Mouse (Mus musculus) CD4-positive, CD25-positive, alpha-beta regulatory T cell, adult 9 weeks (primary cell): ENCODE results near the gene Dnal4. TPM values are rescaled to one million over a fixed set of nuclear protein-coding genes. Genes with fewer than 3 reads are reported as not detected.

Experiments used
- polyA plus RNA-seq: library from polyadenylated mRNA; unstranded; fragments of 100-300 nt; shearing (Covaris generic); gene quantifications from one replicate; pipeline ENCODE4 v1.2.1, GENCODE M21; 2017

Dnal4 gene
- polyA plus RNA-seq = 20.3 TPM

DNA sequence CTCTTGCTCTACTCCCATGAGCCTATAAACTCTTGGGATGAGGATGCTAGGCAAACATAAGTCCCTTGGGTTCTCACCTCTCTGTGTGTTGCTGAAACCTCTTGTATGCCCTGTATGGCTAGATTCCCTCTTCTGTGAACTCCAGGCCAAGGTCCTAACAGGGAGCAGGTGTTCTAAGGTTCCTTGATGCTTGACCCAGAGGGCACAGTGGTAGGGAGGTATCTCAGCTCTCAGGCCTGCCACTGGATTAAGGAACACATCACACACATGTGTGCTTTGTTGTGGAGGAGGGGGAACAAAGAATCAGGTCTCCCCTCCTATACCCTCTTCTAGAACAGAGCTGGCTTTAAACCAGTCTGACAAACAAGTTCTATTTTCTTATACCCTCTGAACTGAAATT is at the start of gene Dnal4:
Gene Dnal4 (minus strand): TSS at position 101 of the 400 bp plus-strand sequence.

DNA sequence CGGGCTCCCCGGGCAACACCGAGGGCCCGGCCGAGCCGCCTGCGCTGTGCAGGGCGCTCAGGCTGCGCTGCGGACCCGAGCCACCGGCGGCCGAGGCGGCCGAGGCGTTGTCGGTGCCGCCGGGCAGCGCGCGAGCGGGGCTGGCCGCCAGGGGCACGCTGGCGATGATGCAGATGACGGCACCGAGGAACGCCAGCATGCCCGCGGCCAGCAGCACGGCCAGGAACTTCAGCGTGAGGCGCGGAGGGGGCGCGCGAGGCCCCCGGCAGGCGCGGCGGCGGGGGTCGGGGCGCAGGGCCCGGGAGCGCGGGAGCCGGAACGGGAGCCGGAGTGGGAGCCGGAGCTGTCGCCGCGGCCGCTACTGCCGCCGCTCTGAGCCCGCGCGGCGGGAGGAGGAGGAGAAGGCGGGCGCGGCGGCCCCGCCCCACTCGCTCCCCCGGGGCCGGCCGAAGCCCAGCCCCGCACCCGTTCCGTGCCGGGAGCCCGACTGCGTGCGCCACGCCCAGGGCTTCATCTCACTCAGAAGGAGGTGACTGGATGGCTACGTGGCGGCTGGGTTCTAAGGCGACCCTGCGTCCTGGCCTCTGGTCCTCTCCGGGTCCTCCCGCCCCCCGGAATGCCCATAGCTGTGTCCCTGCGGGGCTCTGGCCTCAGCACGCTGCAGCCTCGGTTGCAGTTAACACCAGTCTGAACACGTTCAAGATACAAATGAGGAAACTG is 26.9 kb upstream of the Dnal4 start, which contains the start of gene Nptxr:
Gene Nptxr (minus strand): TSS at position 415 of the 720 bp plus-strand sequence.

GRCm38 (mm10) chr15:79741921-79742705 is 35.5 kb downstream of the Dnal4 start, which contains the start of gene Sun2:
Gene Sun2, minus strand, starts transcription at chr15:79742536.

Other genes starting within 250 kb of the Dnal4 start
- 19.7 TPM for gene Ddx17, start 231.1 kb downstream of the Dnal4 start, polyA plus RNA-seq
- gene Dmc1, start 172.7 kb downstream of the Dnal4 start, polyA plus RNA-seq = not detected
- 0.51 TPM for gene Fam227a, start 118.9 kb downstream of the Dnal4 start, polyA plus RNA-seq
- 18.2 TPM for gene Cby1, start 118.7 kb downstream of the Dnal4 start, polyA plus RNA-seq
- gene Tomm22, start 107.0 kb downstream of the Dnal4 start, polyA plus RNA-seq = 257 TPM
- gene Josd1, start 89.9 kb downstream of the Dnal4 start, polyA plus RNA-seq = 3.0 TPM
- gene Gtpbp1, start 87.0 kb downstream of the Dnal4 start, polyA plus RNA-seq = 41.7 TPM
- 17.5 TPM for gene Sun2, start 35.3 kb downstream of the Dnal4 start, polyA plus RNA-seq
- gene Nptxr, start 26.9 kb upstream of the Dnal4 start, polyA plus RNA-seq = 0.82 TPM
- not detected for gene Npcd, start 56.4 kb upstream of the Dnal4 start, polyA plus RNA-seq
- 59.0 TPM for gene Cbx6, start 56.8 kb upstream of the Dnal4 start, polyA plus RNA-seq
- gene Apobec3, start 113.8 kb upstream of the Dnal4 start, polyA plus RNA-seq = 544 TPM
- 69.2 TPM for gene Cbx7, start 193.3 kb upstream of the Dnal4 start, polyA plus RNA-seq
- 1.0 TPM for gene Pdgfb, start 237.1 kb upstream of the Dnal4 start, polyA plus RNA-seq